Mouse (Mus musculus) midbrain, embryonic 11.5 days (tissue): ENCODE measurements at regions not wholly inside any gene's neighbourhood (a gene's known extent, or its start where the extent isn't known, plus 50 kb on each side); places are given as distances from the start of the nearest gene placed in this dataset.

ENCODE experiments used
- ATAC-seq: fragments of 200-750 bp; cut with Nextera tagmentation; 2 replicates; pipeline ENCODE4 v1.8.0; 2017; ENCODE audit warnings: moderate TSS enrichment, moderate library complexity; ENCODE audit not compliant: low FRiP score
- DNase-seq: peaks from one replicate; pipeline ENCODE4 v3.0.0; 2015; ENCODE audit warnings: low spot score; ENCODE audit errors: missing footprints
- H3K27ac ChIP-seq: fragments of 300-500 bp; sonication (generic); 2 replicates; pipeline ENCODE4 v1.5.1; 2014; ENCODE audit warnings: low read depth, low read length
- H3K27me3 ChIP-seq: fragments of 300-500 bp; sonication (generic); 2 replicates; pipeline ENCODE4 v1.6.1; 2014; ENCODE audit warnings: mild to moderate bottlenecking, low read length, moderate library complexity, mixed read lengths; ENCODE audit not compliant: control insufficient read depth, insufficient read depth
- H3K36me3 ChIP-seq: fragments of 300-500 bp; sonication (generic); 2 replicates; pipeline ENCODE4 v1.6.1; 2014; ENCODE audit warnings: mild to moderate bottlenecking, low read length, moderate library complexity, mixed read lengths; ENCODE audit not compliant: control insufficient read depth, insufficient read depth
- H3K4me1 ChIP-seq: fragments of 300-500 bp; sonication (generic); 2 replicates; pipeline ENCODE4 v1.6.1; 2014; ENCODE audit warnings: low read length; ENCODE audit not compliant: control insufficient read depth, insufficient read depth
- H3K4me2 ChIP-seq: fragments of 300-500 bp; sonication (generic); 2 replicates; pipeline ENCODE4 v1.6.1; 2014; ENCODE audit warnings: mild to moderate bottlenecking, moderate library complexity
- H3K4me3 ChIP-seq: fragments of 300-500 bp; sonication (generic); 2 replicates; pipeline ENCODE4 v1.5.1; 2014; ENCODE audit warnings: low read depth, low read length
- H3K9ac ChIP-seq: fragments of 300-500 bp; sonication (generic); 2 replicates; pipeline ENCODE4 v1.6.1; 2014; ENCODE audit warnings: low read length
- H3K9me3 ChIP-seq: fragments of 300-500 bp; sonication (generic); 2 replicates; pipeline ENCODE4 v1.6.1; 2016; ENCODE audit warnings: low read length; ENCODE audit not compliant: control insufficient read depth
- WGBS: fragments of 180-500 bp; shearing (Covaris S2); extraction: QIAGEN DNeasy Blood & Tissue Kit; methylation state at CpG from one replicate; pipeline ENCODE4 v1.1.7; 2014; 5-methylcytosine and 5-hydroxymethylcytosine counted together

DNA sequence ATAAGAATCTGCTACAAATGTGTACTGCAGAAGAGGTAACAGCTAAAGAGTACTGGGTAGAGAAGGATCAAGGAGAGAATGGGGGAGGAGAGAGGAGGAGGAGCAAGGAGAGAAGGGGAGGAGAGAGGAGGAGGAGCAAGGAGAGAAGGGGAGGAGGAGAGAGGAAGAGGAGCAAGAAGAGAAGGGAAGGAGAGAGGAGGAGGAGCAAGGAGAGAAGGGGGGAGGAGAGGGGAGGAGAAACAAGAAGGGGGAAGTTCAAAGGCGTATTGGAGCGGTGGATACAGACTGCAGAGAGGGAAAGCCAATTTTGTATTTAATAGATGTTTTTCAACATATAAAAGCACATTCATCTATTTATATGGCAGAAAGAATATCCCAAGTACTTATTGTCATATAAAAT lies 407.6 kb downstream of the Rnd3 start:
- no peak for ATAC-seq
- Histone ChIP-seq H3K27ac (no peak overlapping the region), H3K4me2 (no peak overlapping the region), H3K4me1 (peaks cover 6% of the 10 kb centered on the region; the same call in 1 of the 2 replicates), H3K9me3 (no peaks in the 10 kb centered on the region), H3K9ac (no peak overlapping the region), H3K36me3 (no peaks in the 10 kb centered on the region), H3K27me3 (no peaks in the 10 kb centered on the region), H3K4me3 (no peak overlapping the region)
- no peak for DNase-seq
- WGBS = 64% methylated on average over 2 of the region's 2 CpGs

DNA sequence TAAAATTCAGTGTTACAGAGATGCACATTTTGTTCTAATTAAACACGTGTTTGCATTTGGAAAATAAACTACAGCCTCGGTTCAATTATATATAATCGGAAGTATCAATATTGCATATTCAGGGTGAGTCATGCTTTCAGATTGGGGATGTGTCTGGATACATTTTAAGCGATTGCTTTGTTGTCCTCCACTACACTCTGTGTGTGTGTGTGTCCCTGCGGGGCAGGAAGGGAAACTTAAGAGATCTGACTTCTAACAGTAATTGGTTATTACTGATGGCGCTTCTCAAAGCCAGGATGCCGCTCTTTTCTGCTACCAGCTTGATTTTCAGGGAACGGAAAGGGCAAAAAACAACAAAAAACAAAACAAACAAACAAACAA lies 409.3 kb downstream of the Rnd3 start:
- Histone ChIP-seq H3K36me3 (no peaks in the 10 kb centered on the region), H3K4me2 (no peak overlapping the region), H3K9ac (no peak overlapping the region), H3K27me3 (no peaks in the 10 kb centered on the region), H3K4me3 (no peak overlapping the region), H3K27ac (no peak overlapping the region), H3K9me3 (no peaks in the 10 kb centered on the region), H3K4me1 (peaks cover 6% of the 10 kb centered on the region; the same call in 1 of the 2 replicates)
- no peak for ATAC-seq
- WGBS = 86% methylated on average over 8 of the region's 8 CpGs
- DNase-seq = no peak

DNA sequence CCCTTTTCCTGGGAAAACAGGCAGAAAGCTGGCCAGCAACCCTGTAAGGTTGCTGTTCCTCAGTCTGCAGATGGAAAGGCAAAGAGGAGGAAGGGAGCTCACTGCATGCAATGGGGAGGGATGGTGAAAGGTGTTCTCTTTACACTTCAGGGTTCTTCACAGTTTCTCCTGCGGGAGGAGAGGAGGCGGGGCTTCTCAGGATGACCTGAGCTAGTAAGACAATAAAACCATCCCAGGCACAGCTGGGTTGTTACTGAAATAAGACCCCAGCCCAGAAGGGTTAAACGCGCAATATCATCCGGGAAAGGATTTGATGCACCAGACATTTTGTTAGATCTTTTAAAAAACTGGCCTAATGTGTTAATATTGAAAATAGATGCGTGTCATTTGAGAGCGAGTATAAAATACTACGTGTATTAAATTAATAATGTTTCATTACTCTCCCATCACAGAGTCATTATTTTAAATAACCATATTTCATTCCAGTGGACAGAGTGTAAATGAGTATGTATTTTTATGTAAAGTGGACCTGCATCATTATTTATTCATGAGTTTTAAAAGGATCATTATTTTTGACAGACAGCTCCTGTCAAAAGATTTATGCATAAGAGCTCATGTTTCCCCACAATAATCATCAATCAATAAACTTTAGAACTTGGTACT lies 409.8 kb downstream of the Rnd3 start:
- H3K9ac ChIP-seq = no peak overlapping the region
- no peaks in the 10 kb centered on the region for H3K36me3 ChIP-seq
- WGBS = 67% methylated on average over 8 of the region's 8 CpGs
- H3K27ac ChIP-seq = peak overlapping the region; percentile 32; the same call in 1 of the 2 replicates
- no peaks in the 10 kb centered on the region for H3K9me3 ChIP-seq
- peaks cover 6% of the 10 kb centered on the region; the same call in 1 of the 2 replicates for H3K4me1 ChIP-seq
- DNase-seq (peak; percentile 82), ATAC-seq (peak; percentile 48; the same call in 1 of the 2 replicates)
- H3K4me3 ChIP-seq = no peak overlapping the region
- H3K27me3 ChIP-seq = no peaks in the 10 kb centered on the region
- H3K4me2 ChIP-seq = no peak overlapping the region

DNA sequence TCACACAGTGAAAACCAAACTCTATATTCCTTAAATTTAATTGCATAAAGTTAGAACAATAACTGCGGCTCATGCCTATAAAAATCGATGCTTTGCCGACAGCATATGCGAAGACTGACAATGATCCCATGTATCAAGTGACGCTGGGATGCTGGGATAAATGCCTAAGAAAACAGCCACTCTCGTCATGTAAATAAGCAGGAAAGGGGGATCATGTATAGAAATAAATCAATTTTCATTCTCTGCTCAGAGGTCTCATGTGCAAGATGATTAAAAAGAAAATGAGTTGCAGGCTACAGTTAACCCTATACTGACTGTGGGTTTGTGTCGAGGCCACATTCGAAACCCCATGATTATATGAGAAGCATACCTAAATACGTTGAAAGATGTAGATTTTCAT lies 411.2 kb downstream of the Rnd3 start:
- peaks cover 6% of the 10 kb centered on the region; the same call in 1 of the 2 replicates for H3K4me1 ChIP-seq
- ATAC-seq (no peak), DNase-seq (peak; percentile 83)
- H3K27me3 ChIP-seq = no peaks in the 10 kb centered on the region
- H3K9ac ChIP-seq = no peak overlapping the region
- no peaks in the 10 kb centered on the region for H3K36me3 ChIP-seq
- no peak overlapping the region for H3K4me2 ChIP-seq
- H3K27ac ChIP-seq = no peak overlapping the region
- no peaks in the 10 kb centered on the region for H3K9me3 ChIP-seq
- no peak overlapping the region for H3K4me3 ChIP-seq
- 81% methylated on average over 9 of the region's 9 CpGs for WGBS

DNA sequence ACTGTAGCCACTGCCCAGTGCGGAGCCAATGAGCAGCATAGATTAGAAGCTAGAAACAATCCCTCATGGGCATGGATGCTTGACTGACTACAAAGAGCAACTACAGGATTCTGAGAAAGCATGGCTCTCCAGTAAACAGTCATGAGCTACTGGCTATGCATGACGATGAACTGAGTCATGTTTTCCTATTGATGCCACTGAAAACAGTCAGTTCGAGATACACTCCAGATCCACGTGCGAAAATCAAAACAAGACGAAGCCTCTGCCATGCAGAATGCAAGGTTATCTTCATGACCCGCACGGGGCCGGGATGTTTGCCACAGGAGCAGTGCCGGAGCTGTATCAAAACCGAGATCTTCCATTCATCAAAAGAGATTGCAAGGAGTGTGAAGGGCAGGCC lies 413.9 kb downstream of the Rnd3 start:
- no peak overlapping the region for H3K4me3 ChIP-seq
- ATAC-seq = no peak
- peak; percentile 17 for DNase-seq
- H3K9me3 ChIP-seq = no peaks in the 10 kb centered on the region
- H3K36me3 ChIP-seq = no peaks in the 10 kb centered on the region
- H3K4me1 ChIP-seq = peaks cover 6% of the 10 kb centered on the region; the same call in 1 of the 2 replicates
- H3K4me2 ChIP-seq = no peak overlapping the region
- WGBS = 89% methylated on average over 11 of the region's 11 CpGs
- no peak overlapping the region for H3K9ac ChIP-seq
- no peak overlapping the region for H3K27ac ChIP-seq
- H3K27me3 ChIP-seq = no peaks in the 10 kb centered on the region

DNA sequence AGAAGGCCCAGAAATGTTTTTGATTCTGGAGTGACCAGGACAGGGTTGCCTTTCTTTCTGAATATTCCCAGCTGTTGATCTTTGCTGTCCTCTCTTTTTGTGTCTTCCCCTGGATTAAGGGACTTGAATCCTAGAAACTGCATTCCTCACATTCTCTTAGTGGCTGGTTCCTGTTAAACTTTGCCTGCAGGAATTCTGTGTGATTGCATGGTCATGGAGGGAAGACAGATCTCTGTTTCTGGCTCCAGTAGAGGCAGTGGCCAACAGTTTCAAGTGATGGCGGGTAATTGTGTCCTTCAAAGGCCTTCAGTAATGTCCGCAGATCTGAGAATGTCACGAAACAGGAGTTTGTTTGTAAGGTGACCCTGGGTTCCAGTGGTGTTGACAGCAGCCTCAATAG lies 410.1 kb upstream of the Mmadhc start:
- no peak overlapping the region for H3K4me3 ChIP-seq
- no peak for ATAC-seq
- 69% methylated on average over 3 of the region's 3 CpGs for WGBS
- no peak overlapping the region for H3K4me2 ChIP-seq
- no peaks in the 10 kb centered on the region for H3K27me3 ChIP-seq
- H3K27ac ChIP-seq = no peak overlapping the region
- no peak overlapping the region for H3K9ac ChIP-seq
- no peaks in the 10 kb centered on the region for H3K4me1 ChIP-seq
- DNase-seq = peak; percentile 78
- H3K9me3 ChIP-seq = no peaks in the 10 kb centered on the region
- no peaks in the 10 kb centered on the region for H3K36me3 ChIP-seq

DNA sequence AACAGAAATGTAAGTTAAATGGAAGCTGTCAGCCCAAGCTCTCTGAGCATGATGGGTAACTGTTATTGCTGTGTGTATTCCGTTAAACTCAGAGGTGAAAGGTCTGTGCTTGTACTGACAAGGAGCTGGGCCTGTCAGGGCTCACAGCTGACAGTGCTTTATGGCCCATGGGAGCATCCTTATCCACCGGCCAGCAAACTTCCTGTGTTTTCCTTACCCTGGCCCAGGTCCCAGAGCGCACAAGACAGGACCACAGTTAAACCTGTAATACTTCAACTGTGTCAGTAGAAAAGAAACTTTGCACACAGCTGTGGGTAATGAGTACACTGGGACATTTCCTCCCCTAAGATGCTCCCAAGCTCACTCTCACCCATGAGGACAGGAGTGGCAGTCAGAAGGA lies 407.7 kb upstream of the Mmadhc start:
- Histone ChIP-seq H3K4me2 (no peak overlapping the region), H3K9ac (no peak overlapping the region), H3K27me3 (no peaks in the 10 kb centered on the region), H3K4me1 (no peaks in the 10 kb centered on the region), H3K4me3 (no peak overlapping the region), H3K36me3 (no peaks in the 10 kb centered on the region), H3K27ac (no peak overlapping the region), H3K9me3 (no peaks in the 10 kb centered on the region)
- DNase-seq = no peak
- WGBS = 70% methylated on average over 3 of the region's 3 CpGs
- no peak for ATAC-seq

DNA sequence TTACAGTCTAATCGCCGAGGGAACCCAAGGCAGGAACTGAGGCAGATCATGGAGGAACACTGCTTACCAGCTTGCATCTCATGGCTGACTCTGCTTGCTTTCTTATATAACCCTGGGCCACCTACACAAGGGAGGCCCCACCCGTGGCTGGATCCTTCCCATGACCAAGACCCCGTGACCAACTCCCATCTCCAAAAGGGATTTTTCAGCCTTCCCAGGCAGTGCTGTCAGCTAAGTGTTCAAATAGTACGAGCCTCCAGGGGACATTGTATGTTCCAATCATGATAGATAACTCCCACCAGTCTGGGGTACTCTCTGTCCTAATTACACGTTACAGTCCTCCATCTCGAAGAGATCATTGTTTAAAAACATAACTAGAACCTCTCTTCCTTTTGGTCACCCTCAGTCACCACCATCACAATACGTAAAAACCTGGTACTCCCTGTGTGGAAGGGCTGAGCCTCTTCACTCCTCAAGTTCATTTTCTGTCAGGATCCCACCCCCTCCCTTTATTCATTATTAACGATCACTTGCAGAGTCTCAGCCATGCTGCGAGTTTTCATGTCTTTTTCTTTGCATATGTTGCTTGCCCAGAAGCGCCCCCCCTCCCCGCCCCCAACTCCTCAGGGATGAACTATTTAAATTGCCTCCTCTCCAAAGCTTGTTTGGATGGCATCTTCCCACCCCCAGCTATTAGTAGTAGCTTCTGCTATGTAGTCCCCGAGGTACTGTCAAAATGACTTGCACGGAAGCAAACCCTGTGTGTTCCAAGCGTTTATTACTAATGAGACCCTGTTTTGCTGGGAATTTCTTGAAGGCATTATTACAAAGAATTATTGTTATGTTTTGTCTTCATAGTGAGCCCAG lies 406.2 kb upstream of the Mmadhc start:
- no peak overlapping the region for H3K9ac ChIP-seq
- no peaks in the 10 kb centered on the region for H3K9me3 ChIP-seq
- H3K4me2 ChIP-seq = no peak overlapping the region
- DNase-seq (no peak), ATAC-seq (no peak)
- no peak overlapping the region for H3K27ac ChIP-seq
- H3K4me3 ChIP-seq = no peak overlapping the region
- 87% methylated on average over 15 of the region's 15 CpGs for WGBS
- no peaks in the 10 kb centered on the region for H3K36me3 ChIP-seq
- H3K27me3 ChIP-seq = no peaks in the 10 kb centered on the region
- H3K4me1 ChIP-seq = no peaks in the 10 kb centered on the region

DNA sequence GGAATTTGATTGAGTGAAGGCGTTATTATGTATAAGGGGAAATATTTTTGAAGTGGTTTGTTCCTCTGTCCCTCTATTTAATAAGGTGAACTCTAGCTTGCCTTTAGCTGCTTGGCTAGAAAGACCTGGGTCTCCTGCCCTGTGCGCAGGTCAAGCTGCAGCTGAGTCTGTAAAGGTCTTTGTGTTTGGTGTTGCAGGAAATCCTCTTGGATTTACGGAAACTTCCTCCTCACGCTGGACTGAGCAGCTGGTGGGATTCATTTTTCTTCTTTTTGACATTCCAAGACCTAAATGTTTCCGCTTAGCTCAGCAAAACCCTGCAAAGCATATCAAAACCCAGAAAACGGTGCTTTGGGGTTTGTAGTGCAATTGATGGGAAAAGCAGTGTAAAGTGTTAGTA lies 402.2 kb upstream of the Mmadhc start:
- Histone ChIP-seq H3K4me1 (peaks cover 4% of the 10 kb centered on the region; the same call in 1 of the 2 replicates), H3K9ac (no peak overlapping the region), H3K4me2 (no peak overlapping the region), H3K4me3 (no peak overlapping the region), H3K36me3 (no peaks in the 10 kb centered on the region), H3K27me3 (no peaks in the 10 kb centered on the region), H3K9me3 (no peaks in the 10 kb centered on the region), H3K27ac (no peak overlapping the region)
- DNase-seq (no peak), ATAC-seq (no peak)
- 83% methylated on average over 6 of the region's 6 CpGs for WGBS
